Comparison of ENCODE assay signal across 9 mouse cellular contexts in genomic region chr7:64001611-64002111, GRCm38 (mm10).
A peak's percentile ranks its signal among the peaks of the same experiment; 100 is the strongest.
DNase-seq lines count a peak whose midpoint lies in the region; ATAC-seq and TF ChIP-seq lines count a peak whose summit lies in the region.
"Had no signal": no experiment of that assay in that cellular context is flagged by ENCODE, and none has a peak within 500 bp of the region (broad histone marks: within the 10 kb centered on the region; RNA-seq: fewer than 3 reads in every experiment).

No protein-coding gene starts in this region.

- no peak overlapping the region for H3K4me2 ChIP-seq in midbrain, embryonic 11.5 days
- no peak overlapping the region for H3K4me2 ChIP-seq in midbrain, postnatal 0 days (ENCODE audit: low read depth, low read length, poor library complexity, severe bottlenecking)
- H3K4me2 ChIP-seq in lung, embryonic 16.5 days (ENCODE audit: low read depth, low read length) = no peak overlapping the region
- H3K4me2 ChIP-seq in kidney, embryonic 14.5 days (replicated peaks; ENCODE audit: low read depth, low read length) = no peak overlapping the region
- H3K4me2 ChIP-seq: neural tube, embryonic 13.5 days had no signal

- H3K9ac ChIP-seq in midbrain, embryonic 11.5 days (ENCODE audit: low read length) = no peak overlapping the region
- H3K9ac ChIP-seq in midbrain, postnatal 0 days (replicated peaks; ENCODE audit: low read length, poor library complexity, severe bottlenecking) = no peak overlapping the region
- no peak overlapping the region for H3K9ac ChIP-seq in lung, embryonic 16.5 days (ENCODE audit: low read length)
- H3K9ac ChIP-seq in kidney, embryonic 14.5 days (ENCODE audit: low read depth, low read length) = no peak overlapping the region
- H3K9ac ChIP-seq: neural tube, embryonic 13.5 days had no signal

- no peak for ATAC-seq in midbrain, embryonic 11.5 days (ENCODE audit: low FRiP score)
- no peak for ATAC-seq in midbrain, postnatal 0 days (ENCODE audit: low FRiP score)
- ATAC-seq in lung, embryonic 16.5 days (ENCODE audit: low read depth) = peak; percentile 40; the same call in 1 of the 2 replicates
- no peak for ATAC-seq in kidney, embryonic 14.5 days (ENCODE audit: low FRiP score, low TSS enrichment)

- no peaks in the 10 kb centered on the region for H3K9me3 ChIP-seq in midbrain, embryonic 11.5 days (ENCODE audit: control insufficient read depth, low read length)
- H3K9me3 ChIP-seq in midbrain, postnatal 0 days (ENCODE audit: low read length) = no peaks in the 10 kb centered on the region
- H3K9me3 ChIP-seq in lung, embryonic 16.5 days (ENCODE audit: control insufficient read depth, low read length) = no peaks in the 10 kb centered on the region
- no peaks in the 10 kb centered on the region for H3K9me3 ChIP-seq in kidney, embryonic 14.5 days (ENCODE audit: control insufficient read depth, low read length)
- H3K9me3 ChIP-seq: neural tube, embryonic 13.5 days had no signal

- TF ChIP-seq CTCF in midbrain, postnatal 0 days (IDR thresholded peaks at IDR 0.05) = no peak

- WGBS in midbrain, embryonic 11.5 days = 74% methylated on average over 8 of the region's 9 CpGs
- WGBS in midbrain, postnatal 0 days = 67% methylated on average over 9 of the region's 9 CpGs
- 61% methylated on average over 9 of the region's 9 CpGs for WGBS in lung, embryonic 16.5 days
- WGBS in kidney, embryonic 14.5 days = 56% methylated on average over 9 of the region's 9 CpGs

- no peak overlapping the region for H3K27ac ChIP-seq in midbrain, embryonic 11.5 days (ENCODE audit: low read depth, low read length)
- H3K27ac ChIP-seq in midbrain, postnatal 0 days (ENCODE audit: low read depth, low read length) = no peak overlapping the region
- no peak overlapping the region for H3K27ac ChIP-seq in lung, embryonic 16.5 days (ENCODE audit: low read length)
- no peak overlapping the region for H3K27ac ChIP-seq in kidney, embryonic 14.5 days (ENCODE audit: low read depth, low read length)
- H3K27ac ChIP-seq: neural tube, embryonic 13.5 days had no signal

- H3K27me3 ChIP-seq in midbrain, embryonic 11.5 days (ENCODE audit: control insufficient read depth, insufficient read depth, low read length) = no peaks in the 10 kb centered on the region; the same call in 1 of the 2 replicates
- H3K27me3 ChIP-seq in midbrain, postnatal 0 days (ENCODE audit: insufficient read depth, low read length) = no peaks in the 10 kb centered on the region
- no peaks in the 10 kb centered on the region for H3K27me3 ChIP-seq in lung, embryonic 16.5 days (ENCODE audit: control insufficient read depth, insufficient read depth, low read depth, low read length)
- no peaks in the 10 kb centered on the region for H3K27me3 ChIP-seq in kidney, embryonic 14.5 days (ENCODE audit: control insufficient read depth, insufficient read depth, low read length)
- H3K27me3 ChIP-seq: neural tube, embryonic 13.5 days had no signal

- no peaks in the 10 kb centered on the region for H3K4me1 ChIP-seq in midbrain, embryonic 11.5 days (ENCODE audit: control insufficient read depth, insufficient read depth, low read length)
- H3K4me1 ChIP-seq in midbrain, postnatal 0 days (ENCODE audit: insufficient read depth, low read length) = no peaks in the 10 kb centered on the region
- peaks cover 12% of the 10 kb centered on the region; the same call in 1 of the 2 replicates for H3K4me1 ChIP-seq in lung, embryonic 16.5 days (replicated peaks; ENCODE audit: control insufficient read depth, insufficient read depth, low read length)
- no peaks in the 10 kb centered on the region for H3K4me1 ChIP-seq in kidney, embryonic 14.5 days (ENCODE audit: control insufficient read depth, insufficient read depth, low read length)
- H3K4me1 ChIP-seq: neural tube, embryonic 13.5 days had no signal

- H3K4me3 ChIP-seq in midbrain, embryonic 11.5 days (ENCODE audit: low read depth, low read length) = no peak overlapping the region
- no peak overlapping the region for H3K4me3 ChIP-seq in midbrain, postnatal 0 days (ENCODE audit: low read depth, low read length)
- no peak overlapping the region for H3K4me3 ChIP-seq in lung, embryonic 16.5 days (ENCODE audit: low read length)
- no peak overlapping the region for H3K4me3 ChIP-seq in kidney, embryonic 14.5 days (ENCODE audit: low read length)
- H3K4me3 ChIP-seq: neural tube, embryonic 13.5 days had no signal

- DNase-seq in midbrain, embryonic 11.5 days (ENCODE audit: low spot score, missing footprints) = peak; percentile 10
- no peak for DNase-seq in midbrain, postnatal 0 days (ENCODE audit: low spot score)
- DNase-seq in brain, adult 2 months (ENCODE audit: low read depth, low spot score) = peak; percentile 59
- DNase-seq in thymus, postnatal 14 days = peak; percentile 57
- no peak for DNase-seq in frontal cortex, postnatal 14 days (ENCODE audit: low spot score in 2 of 2)
- no peak for DNase-seq in right cerebral cortex, postnatal 25 days

- H3K36me3 ChIP-seq in midbrain, embryonic 11.5 days (ENCODE audit: control insufficient read depth, insufficient read depth, low read length) = no peaks in the 10 kb centered on the region
- H3K36me3 ChIP-seq in midbrain, postnatal 0 days (ENCODE audit: insufficient read depth, low read length) = no peaks in the 10 kb centered on the region
- H3K36me3 ChIP-seq in lung, embryonic 16.5 days (ENCODE audit: control insufficient read depth, insufficient read depth, low read length) = no peaks in the 10 kb centered on the region
- H3K36me3 ChIP-seq in kidney, embryonic 14.5 days (ENCODE audit: control insufficient read depth, insufficient read depth, low read length) = no peaks in the 10 kb centered on the region
- H3K36me3 ChIP-seq: neural tube, embryonic 13.5 days had no signal

Comparison
In these comparisons a context has a peak if more than half of its experiments do, and no peak if none do; other contexts are left out.
1. DNase-seq: peak in midbrain, embryonic 11.5 days (single experiment), brain, adult 2 months (single experiment) and thymus, postnatal 14 days (single experiment); none in midbrain, postnatal 0 days (single experiment), frontal cortex, postnatal 14 days (0 of 2) and right cerebral cortex, postnatal 25 days (single experiment).